Mouse (Mus musculus): ENCODE measurements around the gene Dnah14. TPM values are rescaled to one million over a fixed set of nuclear protein-coding genes. Genes with fewer than 3 reads are reported as not detected.

The Dnah14 gene
- total and polyA plus RNA-seq, 3 experiments: 0.03 to 0.98 (median 0.74) TPM

DNA sequence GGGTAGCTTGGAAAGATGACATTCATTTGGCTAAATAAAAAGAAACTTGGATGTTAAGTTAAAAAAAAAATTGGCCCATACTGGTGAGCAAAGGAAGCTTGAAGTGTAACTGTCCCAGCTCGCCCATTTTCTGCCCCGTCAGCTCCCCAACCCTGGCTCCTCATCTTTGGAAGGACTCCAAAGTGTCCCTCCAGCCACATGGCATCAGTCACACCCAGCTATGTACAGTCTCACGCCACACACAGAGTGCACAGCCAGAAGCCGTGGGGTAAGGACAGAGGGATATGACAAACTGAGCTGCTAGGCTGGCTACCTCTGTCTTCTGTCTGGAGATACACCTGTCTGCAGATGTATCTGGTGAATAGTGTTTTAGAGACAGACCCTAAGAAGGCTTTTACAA is 224.3 kb downstream of the Dnah14 start:
- dilution Hi-C loops (cut with MboI; ENCODE audit: extremely low pct_ligation_motif_present, extremely low pct_unique_long_range_greater_than_20kb, low sequenced_read_pairs): no loop called here
- Histone ChIP-seq H3K79me2 (replicated peaks; ENCODE audit: control insufficient read depth, extremely low read depth, insufficient read depth, poor library complexity, severe bottlenecking) (no peaks in the 10 kb centered on the region), H3K4me2 (ENCODE audit: insufficient read depth, low read depth, poor library complexity, severe bottlenecking) (no peak overlapping the region), H3K9me3 (replicated peaks; ENCODE audit: low read length) (no peaks in the 10 kb centered on the region), H3K27ac (ENCODE audit: insufficient read depth, low read depth) (no peak overlapping the region), H3K4me3 (replicated peaks in 1 of 3; ENCODE audit: low read depth in 2 of 3, low read length in 2 of 3, poor library complexity in 1 of 3) (no peak overlapping the region), H3K27me3 (replicated peaks) (no peaks in the 10 kb centered on the region), H3K4me1 (ENCODE audit: control insufficient read depth in 1 of 2, insufficient read depth in 2 of 2) (no peaks in the 10 kb centered on the region), H3K9ac (ENCODE audit: insufficient read depth, low read depth) (no peak overlapping the region), H3K36me3 (replicated peaks in 1 of 2; ENCODE audit: control insufficient read depth in 1 of 2, insufficient read depth in 1 of 2, low read length in 1 of 2) (no peaks in the 10 kb centered on the region)
- no peak for DNase-seq (ENCODE audit: extremely low read depth)
- in situ Hi-C loops (cut with MboI; ENCODE audit: low pct_ligation_motif_present, low pct_unique_long_range_greater_than_20kb, low sequenced_read_pairs): no loop called here
- TF ChIP-seq UBTF (IDR thresholded peaks at IDR 0.05; ENCODE audit: low read depth, low read length) (no peak), JUND (conservative IDR thresholded peaks at IDR 0.05; ENCODE audit: low read depth, low read length) (no peak), NELFE (IDR thresholded peaks at IDR 0.05; ENCODE audit: low read depth, low read length) (no peak), ELF1 (IDR thresholded peaks at IDR 0.05; ENCODE audit: low read depth, low read length) (no peak), ZMIZ1 (IDR thresholded peaks at IDR 0.05; ENCODE audit: low read depth, low read length) (no peak), MEF2A (IDR thresholded peaks at IDR 0.05; ENCODE audit: borderline replicate concordance, low read depth, low read length) (no peak), EP300 (IDR thresholded peaks at IDR 0.05; ENCODE audit: low read length) (no peak), ZNF384 (IDR thresholded peaks at IDR 0.05; ENCODE audit: low read depth, low read length) (no peak), CHD2 (IDR thresholded peaks at IDR 0.05; ENCODE audit: low read length) (no peak), RCOR1 (conservative IDR thresholded peaks at IDR 0.05; ENCODE audit: low read depth, low read length) (no peak), CHD1 (IDR thresholded peaks at IDR 0.05; ENCODE audit: low read depth, low read length) (no peak), BHLHE40 (IDR thresholded peaks at IDR 0.05; ENCODE audit: low read depth, low read length) (no peak), SMC3 (IDR thresholded peaks at IDR 0.05; ENCODE audit: low read depth, low read length) (no peak), MAX (IDR thresholded peaks at IDR 0.05; ENCODE audit: low read length) (no peak), MYC (IDR thresholded peaks at IDR 0.05; ENCODE audit: low read depth, low read length) (no peak), RAD21 (IDR thresholded peaks at IDR 0.05; ENCODE audit: low read depth, low read length) (no peak)

DNA sequence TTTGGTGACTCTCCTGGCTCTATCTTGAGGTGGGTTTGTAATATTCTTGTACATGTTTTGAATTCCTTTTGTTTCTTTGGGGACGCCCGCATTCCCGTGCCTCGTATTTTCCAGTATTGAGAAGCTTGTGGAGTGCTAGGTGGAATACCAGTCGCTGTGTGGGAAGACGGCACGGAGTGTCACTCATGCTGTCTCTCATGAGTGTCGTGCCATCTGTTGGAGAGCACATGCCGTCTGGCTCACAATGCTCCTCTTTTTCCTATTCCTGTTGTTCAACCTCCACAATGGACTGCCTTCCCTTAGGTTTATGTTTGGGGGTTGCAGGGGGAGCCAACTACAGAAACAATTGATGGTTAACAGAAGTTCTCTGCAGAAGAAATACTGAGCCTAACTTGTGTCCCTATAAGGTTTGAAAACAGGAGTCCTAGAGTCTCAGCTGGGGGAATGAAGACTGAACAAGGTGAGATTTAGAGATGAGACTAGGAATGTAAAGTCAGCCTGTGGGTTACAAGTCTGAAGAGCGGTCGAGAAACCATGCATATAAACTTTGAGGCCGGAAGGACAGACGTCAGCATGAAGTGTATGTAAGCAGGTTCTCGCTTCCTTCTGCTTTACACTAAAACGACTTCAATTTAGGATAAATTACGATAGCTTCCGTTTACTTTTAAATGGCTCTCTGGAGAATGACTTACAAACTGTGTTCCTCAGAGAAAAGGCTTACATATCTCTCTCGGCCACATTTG is 235.3 kb downstream of the Dnah14 start:
- Histone ChIP-seq H3K4me1 (ENCODE audit: control insufficient read depth in 1 of 2, insufficient read depth in 2 of 2) (no peaks in the 10 kb centered on the region), H3K79me2 (replicated peaks; ENCODE audit: control insufficient read depth, extremely low read depth, insufficient read depth, poor library complexity, severe bottlenecking) (no peaks in the 10 kb centered on the region), H3K36me3 (replicated peaks in 1 of 2; ENCODE audit: control insufficient read depth in 1 of 2, insufficient read depth in 1 of 2, low read length in 1 of 2) (peaks cover 25 to 43% of the 10 kb centered on the region in 2 experiments), H3K27me3 (replicated peaks) (no peaks in the 10 kb centered on the region), H3K9ac (ENCODE audit: insufficient read depth, low read depth) (no peak overlapping the region), H3K4me3 (replicated peaks in 1 of 3; ENCODE audit: low read depth in 2 of 3, low read length in 2 of 3, poor library complexity in 1 of 3) (no peak overlapping the region), H3K9me3 (replicated peaks; ENCODE audit: low read length) (no peaks in the 10 kb centered on the region), H3K4me2 (ENCODE audit: insufficient read depth, low read depth, poor library complexity, severe bottlenecking) (no peak overlapping the region), H3K27ac (ENCODE audit: insufficient read depth, low read depth) (no peak overlapping the region)
- in situ Hi-C loops (cut with MboI; ENCODE audit: low pct_ligation_motif_present, low pct_unique_long_range_greater_than_20kb, low sequenced_read_pairs): no loop called here
- dilution Hi-C loops (cut with MboI; ENCODE audit: extremely low pct_ligation_motif_present, extremely low pct_unique_long_range_greater_than_20kb, low sequenced_read_pairs): no loop called here
- no peak for DNase-seq (ENCODE audit: extremely low read depth)
- TF ChIP-seq MAX (IDR thresholded peaks at IDR 0.05; ENCODE audit: low read length) (no peak), NELFE (IDR thresholded peaks at IDR 0.05; ENCODE audit: low read depth, low read length) (no peak), HCFC1 (IDR thresholded peaks at IDR 0.05; ENCODE audit: low read depth, low read length) (no peak), MAFK (IDR thresholded peaks at IDR 0.05; ENCODE audit: insufficient replicate concordance, low read length) (no peak), MAZ (IDR thresholded peaks at IDR 0.05; ENCODE audit: low read depth, low read length) (no peak)

Measured in CH12.LX (cell line).